Mouse (Mus musculus): ENCODE measurements at regions not wholly inside any gene's neighbourhood (a gene's known extent, or its start where the extent isn't known, plus 50 kb on each side); places are given as distances from the start of the nearest gene placed in this dataset.

- TF ChIP-seq CTCF (IDR thresholded peaks at IDR 0.05; ENCODE audit: insufficient read depth, low read depth, low read length), result no peak
- TF ChIP-seq POLR2A (IDR thresholded peaks at IDR 0.05; ENCODE audit: insufficient read depth, low read depth, low read length), result no peak
Observed at GRCm38 (mm10) chr3:38382743-38383142, 101.9 kb downstream of the Ankrd50 start.
